Mouse (Mus musculus) cerebellum, adult 2 months (tissue): ENCODE results near the gene Pnmt.

Experiments
- CTCF ChIP-seq: fragments of 200-500 bp; IDR thresholded peaks from 2 replicates; pipeline ENCODE4 v1.5.1; 2011; ENCODE audit warnings: low read depth, mild to moderate bottlenecking, control low read depth, low read length, moderate library complexity, borderline replicate concordance; ENCODE audit not compliant: insufficient read depth
- POLR2A ChIP-seq: fragments of 200-500 bp; IDR thresholded peaks from 2 replicates; pipeline ENCODE4 v1.6.1; 2011; ENCODE audit warnings: low read length, control low read depth, borderline replicate concordance; ENCODE audit not compliant: insufficient read depth

GRCm38 (mm10) chr11:98426592-98426991, 40.3 kb downstream of the Pnmt start:
- TF ChIP-seq CTCF (no peak), POLR2A (no peak)
